Mouse (Mus musculus) ES-Bruce4 (cell line): Measurements from ENCODE around the gene Nek9.

Experiments
- CTCF ChIP-seq: IDR thresholded peaks from one replicate; pipeline ENCODE4 v1.8.1; 2011; ENCODE audit warnings: low read depth, low read length
- POLR2A ChIP-seq: IDR thresholded peaks from one replicate; pipeline ENCODE4 v1.8.1; 2011; ENCODE audit warnings: low read length; ENCODE audit not compliant: insufficient read depth

GRCm38 (mm10) chr12:85256074-85256751 is 82.9 kb downstream of the Nek9 start:
- TF ChIP-seq CTCF (no peak), POLR2A (no peak)
